Mouse (Mus musculus): Measurements from ENCODE around the gene Fam71e2.
A peak's percentile ranks its signal among the peaks of the same experiment; 100 is the strongest.

The Fam71e2 gene

DNA sequence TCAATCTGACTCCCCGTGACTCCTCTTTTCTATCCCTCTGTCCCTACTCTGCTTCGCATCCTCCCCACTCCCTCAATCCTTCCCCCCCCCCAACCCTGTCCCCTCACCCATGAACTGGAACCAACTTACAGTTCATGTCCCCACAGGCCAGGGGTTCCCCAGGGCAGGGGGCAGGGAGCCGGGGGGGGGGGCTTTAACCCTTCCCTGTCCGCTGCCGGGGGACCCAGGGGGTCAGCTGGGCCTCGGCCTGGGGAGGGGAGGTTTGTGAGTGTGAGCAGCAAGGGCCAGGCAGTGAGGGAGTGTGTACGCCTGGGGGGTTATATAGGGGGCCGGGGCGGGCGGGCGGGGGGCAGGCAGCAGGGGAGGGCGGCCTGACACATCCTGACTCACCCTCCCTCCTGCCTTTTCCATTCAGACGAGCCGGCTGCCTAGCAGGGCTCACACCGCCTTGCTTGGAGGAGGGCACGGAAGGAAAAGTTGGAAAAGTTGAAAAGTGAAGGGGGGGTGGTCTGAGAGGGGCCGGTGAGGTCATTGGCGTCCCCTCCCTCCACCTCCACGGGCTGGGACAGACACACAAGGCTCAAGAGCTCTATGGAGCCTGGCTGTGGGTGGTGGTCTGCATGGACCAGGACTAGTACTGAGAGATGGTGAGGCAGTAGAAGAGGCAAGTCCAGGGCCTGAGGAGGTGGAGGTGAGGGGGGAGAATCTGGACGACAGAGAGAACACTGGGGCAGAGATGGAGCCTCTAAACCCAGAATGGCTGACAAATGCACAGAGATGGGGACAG is 6.9 kb upstream of the Fam71e2 start:
- DNase-seq (ENCODE audit: low read depth, low spot score): no peak

DNA sequence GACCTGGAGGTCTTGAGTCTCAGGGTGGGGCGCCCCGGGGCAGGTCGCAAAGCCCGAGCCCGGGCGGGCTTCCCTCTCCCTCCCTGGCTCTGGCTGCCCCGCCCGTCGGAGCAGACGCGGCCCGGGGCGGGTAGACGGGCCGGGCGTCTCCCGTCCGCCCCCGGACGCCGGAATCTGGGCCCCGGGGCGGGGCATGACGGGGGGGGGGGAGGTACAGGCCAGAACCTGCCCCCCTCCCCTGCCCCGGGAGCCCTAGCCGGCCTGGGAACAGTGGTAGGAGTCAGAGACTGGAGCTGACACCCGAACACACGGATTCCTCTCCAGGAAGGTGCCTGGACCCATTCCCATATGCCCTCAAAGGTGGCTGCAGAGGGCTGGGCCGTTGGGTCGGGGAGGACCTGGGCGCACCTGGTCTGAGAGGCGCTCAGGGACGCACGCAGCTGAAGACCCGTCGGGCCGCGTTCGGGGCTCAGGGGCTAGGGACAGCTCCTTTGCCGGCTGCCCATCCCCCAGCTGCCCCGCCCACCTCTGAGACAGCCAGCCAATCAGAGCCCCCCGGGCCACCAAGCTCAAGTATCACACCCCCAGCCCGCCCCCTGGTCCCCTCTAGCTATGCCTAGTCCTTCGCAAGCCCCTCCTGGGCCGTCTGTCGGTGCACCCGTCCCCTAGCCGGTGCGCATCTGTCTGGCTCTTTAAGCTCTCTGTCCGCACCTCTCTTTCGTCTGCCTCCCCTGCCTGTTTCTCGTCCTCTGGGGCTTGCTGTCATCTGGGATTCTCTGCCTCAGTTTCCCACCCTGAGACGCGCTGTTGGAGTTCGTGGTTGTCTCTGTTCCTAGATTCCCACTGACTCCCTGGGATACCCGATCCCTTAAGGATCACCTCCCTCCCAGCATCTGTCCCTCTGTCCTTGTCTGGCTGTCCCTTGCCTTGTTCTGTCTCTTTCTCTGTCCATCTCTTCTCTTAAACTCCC is 6.0 kb upstream of the Fam71e2 start:
- no peak for DNase-seq (ENCODE audit: low read depth, low spot score)

DNA sequence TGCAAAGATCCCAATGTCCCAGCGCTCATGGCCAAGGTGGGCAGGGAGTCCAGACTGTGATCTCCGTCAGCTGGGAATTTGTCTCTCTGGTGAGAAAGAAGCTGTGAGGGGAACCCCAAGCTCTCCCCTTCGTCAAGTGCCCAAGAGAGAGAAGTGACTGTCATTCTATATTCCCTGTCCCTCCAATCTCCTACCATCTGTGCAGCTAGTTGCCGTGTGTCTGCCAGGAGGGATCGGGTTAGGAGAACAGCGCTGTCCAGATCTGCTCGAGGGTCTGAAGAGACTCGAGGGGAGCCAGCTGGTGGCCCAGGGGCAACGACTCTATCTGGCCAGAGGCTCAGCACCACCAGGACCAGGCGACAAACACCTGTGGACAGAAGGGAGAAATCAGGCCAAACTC is 5.0 kb upstream of the Fam71e2 start:
- DNase-seq (ENCODE audit: low read depth, low spot score): no peak

DNA sequence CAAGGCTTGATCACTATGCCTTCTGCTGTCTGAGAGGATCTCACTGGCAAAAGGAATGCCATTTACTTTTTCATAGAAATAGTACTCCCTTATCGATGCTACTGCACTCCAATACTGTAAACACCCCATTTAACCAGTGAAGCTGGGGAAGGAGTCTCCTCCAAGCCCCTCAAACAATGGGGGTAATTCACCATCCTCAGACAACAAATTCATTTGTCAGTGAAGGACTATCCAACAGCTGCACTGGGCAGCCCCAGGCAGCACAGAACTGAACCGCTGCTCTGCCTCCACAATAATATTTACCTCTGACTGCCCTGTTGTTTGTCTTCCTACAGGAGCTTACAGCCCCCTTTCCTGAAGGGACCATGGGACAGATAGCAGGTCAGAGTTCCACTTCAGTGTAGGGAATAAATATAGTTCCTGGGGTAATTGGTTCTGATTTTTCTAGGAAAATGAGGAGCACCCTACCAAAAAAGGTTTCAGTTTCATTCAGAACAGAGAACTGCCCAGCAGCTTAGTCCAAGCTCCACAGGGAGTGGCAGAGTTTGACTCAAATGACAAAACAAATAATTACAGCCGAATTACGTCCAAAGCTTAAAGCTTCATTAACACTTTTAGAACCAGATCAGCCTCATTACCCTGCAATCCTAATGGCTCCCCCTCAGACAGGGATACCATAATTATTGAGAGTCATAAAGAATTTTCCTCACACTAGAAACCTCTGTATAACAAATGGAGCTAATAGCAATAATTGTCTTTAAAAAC is 6.0 kb downstream of the Fam71e2 start:
- DNase-seq (ENCODE audit: low read depth, low spot score): no peak

DNA sequence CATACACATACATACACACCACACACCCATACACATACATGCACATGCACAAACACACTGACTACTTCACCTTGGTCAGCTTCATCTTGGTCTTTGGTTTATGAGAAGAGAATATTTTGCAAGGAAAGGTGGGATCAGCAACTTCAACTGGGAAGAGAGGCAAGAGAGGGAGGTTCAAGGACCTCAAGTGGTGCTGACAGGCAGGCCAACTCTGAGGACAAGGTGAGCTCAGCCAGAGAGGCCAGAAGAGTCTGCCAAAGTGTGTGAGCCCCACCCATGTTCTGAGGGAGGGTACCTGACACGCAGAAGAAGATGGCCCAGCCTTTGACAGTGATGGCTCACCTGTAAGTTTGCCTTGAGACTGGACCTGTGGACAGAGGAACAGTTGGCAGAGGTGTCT is 11.4 kb downstream of the Fam71e2 start:
- DNase-seq (ENCODE audit: low read depth, low spot score): no peak

DNA sequence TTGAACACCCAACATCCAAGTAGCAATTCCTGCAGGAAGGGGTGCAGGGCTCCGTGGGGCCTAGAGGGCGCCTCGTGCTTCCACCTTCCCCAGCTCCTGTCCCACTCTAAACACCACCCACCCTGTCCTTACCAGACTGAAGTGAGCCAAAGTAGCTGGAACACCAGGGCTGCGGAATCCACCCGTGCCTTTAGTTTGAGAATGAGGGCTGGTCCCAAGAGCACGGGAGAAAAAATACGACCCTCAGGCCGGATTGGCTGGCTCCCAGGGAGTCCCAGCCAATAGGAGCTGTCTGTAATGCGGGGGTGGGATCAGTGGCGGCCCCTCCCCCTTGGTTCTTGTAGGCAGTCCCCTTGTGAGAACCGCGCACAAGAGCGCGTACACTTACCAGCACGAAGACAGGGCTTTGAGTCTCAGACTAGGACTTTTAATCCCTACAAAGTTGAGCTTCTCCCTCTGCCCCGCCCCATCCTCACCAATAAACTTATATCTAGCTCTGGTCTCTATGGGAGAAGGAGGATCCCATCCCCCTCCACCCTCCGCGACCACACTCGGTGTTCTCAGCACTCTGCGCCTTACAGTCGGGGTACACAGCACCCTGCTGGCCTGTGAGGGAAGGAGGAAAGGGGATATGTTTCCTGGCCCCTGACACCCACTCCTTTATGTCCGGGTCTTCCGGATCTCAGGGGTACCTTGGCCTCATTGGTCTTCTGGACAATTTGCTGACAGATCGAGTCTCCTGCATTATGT is 18.1 kb downstream of the Fam71e2 start, which contains the start of gene Cox6b2:
Cox6b2 (minus strand) TSS at position 274 of the 750 bp plus-strand sequence.
- no peak for DNase-seq (ENCODE audit: low read depth, low spot score)

DNA sequence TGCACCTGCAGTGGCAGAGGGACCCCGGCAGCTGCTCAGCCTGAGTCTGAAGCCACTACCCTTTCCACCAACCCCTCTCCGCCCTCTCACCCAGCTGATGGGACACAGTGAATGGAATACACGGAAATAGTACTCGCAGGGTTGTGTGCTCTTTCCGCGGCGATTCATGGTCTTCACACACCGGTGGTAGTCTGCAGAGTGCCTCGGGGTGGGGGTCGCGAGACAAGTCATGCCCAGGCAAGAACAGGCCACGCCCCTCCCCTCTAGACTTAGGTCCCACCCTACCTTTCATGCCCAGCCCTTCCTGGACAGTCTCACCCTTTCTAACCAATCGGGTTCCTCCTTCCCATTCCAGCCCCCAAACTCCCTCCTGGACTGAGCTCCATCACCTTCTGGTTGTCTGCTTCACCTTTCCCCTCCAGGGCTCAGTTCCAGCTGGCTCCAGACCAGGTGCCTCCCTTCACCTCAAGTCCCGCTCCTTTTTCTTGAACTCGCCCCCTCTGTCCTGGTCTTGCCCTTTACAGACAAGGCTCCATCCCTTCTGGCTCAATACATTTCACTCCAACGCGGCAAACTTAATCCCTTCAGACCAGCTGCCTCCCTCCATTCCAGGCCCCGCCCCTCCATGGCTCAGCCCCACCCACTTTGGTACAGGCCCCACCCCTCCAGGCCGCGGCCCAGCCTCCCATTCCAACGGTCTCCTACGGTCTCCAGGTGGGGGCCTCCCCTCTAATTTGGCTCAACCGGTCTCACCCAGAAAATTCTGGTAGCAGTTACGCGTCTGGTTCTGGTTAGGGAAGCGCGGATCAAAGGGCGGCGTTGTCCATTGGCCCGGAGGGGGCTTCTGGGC is 18.9 kb downstream of the Fam71e2 start:
- no peak for DNase-seq (ENCODE audit: low read depth, low spot score)

DNA sequence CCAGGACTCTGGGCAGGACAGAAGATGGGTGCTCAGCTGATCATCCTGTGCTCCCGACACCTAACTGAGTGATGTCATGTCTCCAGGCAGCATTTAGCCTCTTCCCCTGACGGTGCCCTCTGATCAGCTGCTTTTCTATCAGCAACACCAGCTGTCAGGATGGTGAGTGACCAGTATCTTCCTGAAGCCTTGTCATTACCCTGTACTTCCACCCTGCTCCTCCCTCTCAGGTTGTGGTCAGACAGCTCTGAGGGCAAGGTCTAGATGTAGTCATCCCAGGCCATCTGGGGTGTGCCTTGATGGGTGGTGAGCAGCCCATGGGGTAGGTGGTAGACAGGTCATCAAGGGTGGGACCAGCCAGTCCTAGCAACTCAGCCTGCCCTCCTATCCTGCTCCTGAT is 21.9 kb downstream of the Fam71e2 start:
- no peak for DNase-seq (ENCODE audit: low read depth, low spot score)

DNA sequence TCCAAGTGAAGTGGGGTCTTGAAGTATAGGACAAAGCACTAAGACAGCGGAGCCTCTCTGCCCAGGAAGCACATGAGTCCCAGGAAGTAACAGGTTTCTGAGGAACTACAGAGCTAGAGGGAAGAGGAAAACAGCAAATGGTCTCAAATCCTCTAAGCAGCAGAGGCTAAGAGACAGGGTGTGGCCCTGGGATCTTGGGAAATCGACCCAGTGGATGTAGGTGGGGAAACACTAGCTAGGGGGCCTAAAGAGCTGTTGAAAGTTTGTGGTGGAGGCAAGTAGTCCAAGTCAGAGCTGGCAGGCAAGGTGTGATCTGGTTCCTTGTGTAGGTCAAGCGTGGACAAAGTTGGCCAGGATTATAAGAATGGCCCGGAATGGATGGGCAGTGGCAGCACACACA is 22.8 kb downstream of the Fam71e2 start:
- DNase-seq (ENCODE audit: low read depth, low spot score): no peak

DNA sequence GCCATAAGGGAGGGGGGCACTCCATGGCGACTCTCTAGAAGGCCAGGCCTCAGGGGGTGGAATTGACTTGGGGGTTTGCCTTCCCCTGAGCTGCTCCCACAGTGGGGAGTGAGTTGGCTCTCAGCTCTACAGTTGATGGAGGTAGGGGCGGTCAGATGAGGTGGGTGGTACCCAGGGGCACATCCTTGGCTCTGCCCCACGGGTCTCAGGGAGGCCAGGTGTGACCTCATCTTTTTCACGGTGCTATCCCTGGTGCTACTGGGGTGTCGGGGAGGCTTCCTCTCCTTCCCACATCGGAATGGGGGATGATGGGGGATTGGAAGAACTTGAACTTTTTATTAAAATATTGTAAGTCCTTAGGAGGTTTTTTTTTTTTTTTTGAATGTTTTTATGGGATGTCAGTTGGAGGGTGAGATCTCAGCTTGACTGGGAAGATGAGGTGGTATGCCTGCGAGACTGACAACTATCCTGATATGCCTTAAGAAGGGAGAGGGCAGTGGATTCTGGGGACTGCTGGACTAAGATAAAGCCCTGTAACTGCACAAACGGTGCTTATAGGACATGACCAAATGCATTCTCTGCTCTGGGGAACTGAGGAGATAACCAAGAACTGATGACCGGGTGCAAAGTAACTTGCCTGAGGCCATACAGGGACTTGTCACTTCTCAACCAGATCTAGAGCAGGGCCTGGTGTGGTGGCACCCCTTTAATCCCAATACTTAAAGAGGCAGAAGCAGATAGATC is 23.8 kb downstream of the Fam71e2 start:
- DNase-seq (ENCODE audit: low read depth, low spot score): no peak

DNA sequence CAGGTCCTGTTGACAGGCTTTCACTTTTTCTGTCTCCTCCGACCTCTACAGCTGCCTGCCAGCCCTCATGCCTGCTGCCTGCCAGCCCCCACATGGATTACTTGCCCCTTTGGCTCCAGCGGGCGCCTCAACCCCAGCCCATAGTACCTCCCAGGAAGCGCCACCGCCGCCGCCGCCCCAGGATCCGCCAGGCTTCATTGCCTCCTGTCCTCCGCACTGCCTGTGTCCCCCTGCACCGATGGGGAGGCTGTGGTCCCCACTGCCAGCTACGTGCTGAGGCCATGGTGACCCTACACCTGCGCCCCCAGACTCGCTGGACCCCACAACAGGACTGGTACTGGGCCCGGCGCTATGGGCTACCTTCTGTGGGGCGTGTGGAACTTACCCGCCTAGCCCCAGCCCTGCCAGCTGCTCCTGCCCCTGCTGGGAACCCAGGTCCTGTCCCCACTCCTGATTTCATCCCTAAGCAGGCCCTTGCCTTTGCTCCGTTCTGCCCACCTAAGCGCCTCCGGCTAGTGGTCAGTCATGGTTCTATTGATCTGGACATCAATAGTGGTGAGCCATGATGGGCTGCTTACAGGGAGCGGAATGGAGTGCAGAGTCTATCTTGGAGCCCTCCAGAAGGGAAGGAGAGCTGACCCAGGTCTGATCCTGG is 24.6 kb downstream of the Fam71e2 start:
- no peak for DNase-seq (ENCODE audit: low read depth, low spot score)

DNA sequence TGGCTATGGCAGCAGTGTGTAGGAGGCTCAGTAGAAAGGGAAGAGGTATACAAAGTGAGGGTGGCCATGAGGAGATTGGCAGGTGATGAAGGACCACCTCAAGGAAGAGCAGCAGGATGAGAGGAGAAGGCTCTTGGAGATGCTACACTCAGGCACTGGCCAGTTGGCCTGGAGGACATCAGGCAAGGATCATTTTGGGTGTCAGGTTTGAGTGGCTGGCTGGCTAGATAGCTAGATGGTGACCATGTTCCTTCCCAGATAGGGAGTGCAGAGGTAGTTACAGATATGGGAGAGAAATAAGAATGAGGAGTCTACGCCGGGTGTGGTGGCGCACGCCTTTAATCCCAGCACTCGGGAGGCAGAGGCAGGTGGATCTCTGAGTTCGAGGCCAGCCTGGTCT is 26.2 kb downstream of the Fam71e2 start:
- DNase-seq (ENCODE audit: low read depth, low spot score): no peak

DNA sequence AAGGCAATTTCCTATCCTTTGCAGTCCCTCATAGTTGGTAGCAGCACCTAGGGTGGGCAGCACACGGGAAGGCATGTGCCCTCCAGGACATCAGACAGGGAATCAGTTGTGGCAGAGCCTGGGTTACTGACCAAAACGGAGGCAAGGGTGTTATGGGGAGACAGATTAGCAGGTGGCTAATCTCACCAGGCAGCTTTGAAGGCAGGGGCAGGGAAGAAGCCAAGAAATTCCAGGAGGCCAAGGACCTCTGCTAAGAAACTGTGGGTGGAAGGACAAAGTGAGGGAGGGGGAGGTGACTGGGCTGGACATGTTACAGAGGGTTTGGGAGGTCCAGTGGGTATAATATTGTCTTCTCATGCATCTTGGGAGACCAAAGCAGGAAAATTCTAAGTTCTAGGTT is 27.7 kb downstream of the Fam71e2 start:
- DNase-seq (ENCODE audit: low read depth, low spot score): no peak

DNA sequence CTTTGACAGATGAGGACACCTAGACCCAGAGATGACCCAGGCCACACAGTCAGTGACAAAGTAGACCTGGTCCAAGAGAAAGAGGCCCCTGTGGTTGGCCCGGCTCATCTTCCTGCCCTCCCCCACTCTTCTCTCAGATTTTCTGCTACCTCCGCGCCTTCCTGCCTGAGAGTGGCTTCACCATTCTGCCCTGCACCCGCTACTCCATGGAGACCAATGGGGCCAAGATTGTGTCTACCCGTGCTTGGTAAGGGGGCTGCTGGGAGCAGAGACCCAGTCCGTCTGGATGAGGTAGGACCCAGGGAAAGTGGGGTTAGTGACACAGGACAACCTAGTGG is 28.7 kb downstream of the Fam71e2 start:
- DNase-seq (ENCODE audit: low read depth, low spot score): no peak

DNA sequence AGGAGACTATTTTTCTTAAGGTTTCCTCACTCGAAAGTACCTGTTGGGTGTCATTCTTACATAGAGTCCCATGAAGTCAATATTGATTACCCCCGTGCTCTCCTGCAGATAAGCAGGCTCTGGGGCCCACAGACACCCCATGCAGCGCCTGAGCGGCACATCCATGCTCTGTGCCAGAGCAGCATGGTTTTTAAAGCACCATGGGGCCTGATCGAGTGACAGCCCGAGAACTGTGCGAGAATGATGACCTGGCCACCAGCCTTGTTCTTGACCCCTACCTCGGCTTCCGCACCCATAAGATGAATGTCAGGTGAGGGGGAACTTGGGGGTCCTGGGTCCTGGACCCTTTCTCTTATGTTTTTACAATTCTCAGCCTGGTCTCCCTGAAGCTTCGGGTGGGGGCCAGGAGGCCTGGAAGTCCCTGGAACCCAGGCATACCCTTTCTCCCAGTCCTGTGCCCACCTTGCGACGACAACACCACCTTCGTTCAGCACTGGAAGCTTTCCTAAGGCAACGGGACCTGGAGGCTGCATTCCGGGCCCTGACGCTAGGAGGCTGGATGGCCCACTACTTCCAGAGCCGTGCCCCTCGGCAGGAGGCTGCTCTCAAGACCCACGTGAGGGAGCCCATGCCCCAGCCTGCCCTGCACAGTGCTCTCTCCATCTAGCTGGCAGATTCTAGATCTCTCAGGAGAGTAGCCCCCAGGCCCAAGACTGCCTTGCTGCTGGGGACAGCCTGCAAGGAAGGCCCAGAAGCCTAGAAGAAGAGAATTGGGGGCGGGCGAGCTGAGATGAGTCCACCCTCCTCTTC is 29.2 kb downstream of the Fam71e2 start:
- DNase-seq (ENCODE audit: low read depth, low spot score): no peak

DNA sequence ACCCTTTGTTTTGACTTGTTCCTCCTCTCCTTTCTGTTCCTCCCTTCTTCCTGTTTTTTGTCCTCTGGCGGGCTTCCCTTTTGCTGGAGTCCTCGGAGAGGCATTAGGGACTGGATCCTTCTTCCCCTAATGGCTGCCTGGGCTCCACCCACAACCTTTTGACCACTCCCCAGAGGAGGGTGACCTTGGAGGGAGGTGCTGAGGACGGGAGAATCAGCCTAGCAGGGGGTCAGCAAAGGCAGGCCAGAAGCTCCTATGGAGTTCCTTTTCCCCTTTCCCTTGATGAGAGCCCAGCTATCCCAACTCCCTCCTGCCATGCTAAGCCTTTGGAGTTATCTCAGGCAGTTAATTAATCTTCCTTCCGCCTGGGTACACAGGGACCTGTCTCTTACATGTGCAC is 30.0 kb downstream of the Fam71e2 start:
- DNase-seq (ENCODE audit: low read depth, low spot score): no peak

DNA sequence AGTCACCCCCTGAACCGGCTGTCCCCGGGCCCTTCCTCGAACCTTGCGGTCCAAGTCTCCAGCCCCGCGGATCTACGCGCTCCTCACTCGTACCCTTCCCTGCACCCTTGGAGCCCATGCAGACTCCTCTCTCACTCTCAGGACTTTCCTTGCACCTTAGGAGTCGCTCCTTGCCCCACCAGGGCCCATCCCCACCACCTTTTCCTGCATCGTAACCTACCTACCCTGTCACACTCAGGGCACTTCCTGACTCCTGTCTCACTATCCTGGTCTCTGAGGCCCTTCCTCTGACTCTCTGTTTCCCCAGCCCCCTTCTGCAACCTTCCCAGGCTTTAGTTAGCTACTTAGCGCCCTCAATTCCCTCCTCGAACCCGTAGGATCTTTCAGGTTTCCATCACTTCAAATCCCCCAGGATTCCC is 30.8 kb downstream of the Fam71e2 start:
- no peak for DNase-seq (ENCODE audit: low read depth, low spot score)

DNA sequence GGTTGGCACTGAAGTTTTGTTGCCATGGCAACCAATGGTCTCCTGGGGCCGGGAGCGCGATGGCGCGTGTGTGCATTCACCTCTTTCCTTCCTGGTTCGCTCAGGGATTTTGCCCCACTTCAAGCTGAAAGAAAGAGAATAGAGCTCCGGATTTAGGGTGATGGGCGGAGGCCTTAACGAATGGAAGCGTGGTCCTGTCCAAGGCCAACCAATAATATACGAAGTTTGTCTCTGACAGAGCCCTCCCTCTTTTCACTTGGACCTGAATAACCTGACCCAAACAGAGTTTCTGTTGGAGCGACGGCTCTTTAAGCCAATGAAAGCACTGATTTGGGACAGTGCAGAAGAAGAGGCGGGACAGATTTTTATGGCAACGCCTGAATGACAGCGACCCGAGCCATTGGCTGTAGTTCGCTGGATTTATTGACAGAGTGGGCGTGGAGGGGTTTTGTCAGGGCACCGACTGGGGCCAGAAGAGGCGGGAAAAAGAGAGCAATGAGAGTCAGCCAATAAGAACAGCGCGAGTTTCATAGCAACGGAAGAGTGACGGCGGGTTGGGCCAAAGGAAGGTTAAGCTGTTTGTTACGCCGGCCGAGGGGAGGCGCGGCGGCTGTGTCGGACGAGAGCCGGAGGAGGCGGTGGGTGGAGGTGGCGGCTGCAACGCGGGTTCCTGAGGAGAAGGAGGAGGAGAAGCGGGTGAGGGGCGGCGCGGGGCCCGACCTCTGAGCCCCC is 31.4 kb downstream of the Fam71e2 start, which contains the start of gene Kmt5c:
Kmt5c (plus strand) TSS at position 572 of the 732 bp plus-strand sequence.
- DNase-seq (ENCODE audit: low read depth, low spot score): peak; percentile 100

All from retina, adult 2 months (tissue).